Mouse (Mus musculus) cerebellum, adult 8-10 months (tissue): ENCODE results near the gene Zscan22.
"Not testable (repeated sequence)": the region's sequence is repeated elsewhere in the genome, so short reads cannot be mapped to it uniquely, and the experiment has no call there.

Experiments
- DNase-seq: peaks from one replicate; pipeline ENCODE4 v3.0.0; 2022

Zscan22 gene

GRCm38 (mm10) chr7:12897655-12898410, at the start of gene Zscan22:
Gene Zscan22 (plus strand): TSS chr7:12897815.
- DNase-seq: peak; percentile 90

- DNase-seq: no peak
Observed at GRCm38 (mm10) chr7:12874301-12874700, 23.3 kb upstream of the Zscan22 start.

GRCm38 (mm10) chr7:12880036-12880435, 17.6 kb upstream of the Zscan22 start:
- DNase-seq: no peak

- not testable (repeated sequence) for DNase-seq
Observed at GRCm38 (mm10) chr7:12880497-12880896, 17.1 kb upstream of the Zscan22 start.

GRCm38 (mm10) chr7:12880911-12881660, 16.5 kb upstream of the Zscan22 start, which contains the start of gene Zfp128:
Gene Zfp128 (plus strand): TSS chr7:12881177.
- DNase-seq: peak; percentile 94

GRCm38 (mm10) chr7:12886563-12887266, 10.9 kb upstream of the Zscan22 start:
- DNase-seq: no peak

GRCm38 (mm10) chr7:12887585-12887984, 10.0 kb upstream of the Zscan22 start:
- DNase-seq: no peak

- DNase-seq: no peak
Observed at GRCm38 (mm10) chr7:12890928-12891327, 6.7 kb upstream of the Zscan22 start.

GRCm38 (mm10) chr7:12891334-12891733, 6.3 kb upstream of the Zscan22 start:
- no peak for DNase-seq

GRCm38 (mm10) chr7:12901517-12901916, 3.9 kb downstream of the Zscan22 start:
- no peak for DNase-seq

- DNase-seq: no peak
Observed at GRCm38 (mm10) chr7:12903623-12904022, 6.0 kb downstream of the Zscan22 start.

- no peak for DNase-seq
Observed at GRCm38 (mm10) chr7:12905146-12905545, 7.5 kb downstream of the Zscan22 start.

- DNase-seq: peak; percentile 80
Observed at GRCm38 (mm10) chr7:12909498-12909962, 11.9 kb downstream of the Zscan22 start.

- peak; percentile 62 for DNase-seq
Observed at GRCm38 (mm10) chr7:12910181-12910668, 12.6 kb downstream of the Zscan22 start.

- DNase-seq: no peak
Observed at GRCm38 (mm10) chr7:12913556-12913955, 15.9 kb downstream of the Zscan22 start.

GRCm38 (mm10) chr7:12920495-12920894, 22.9 kb downstream of the Zscan22 start:
- not testable (repeated sequence) for DNase-seq

GRCm38 (mm10) chr7:12921318-12921704, 23.7 kb downstream of the Zscan22 start:
- no peak for DNase-seq

- DNase-seq: peak; percentile 98
Observed at GRCm38 (mm10) chr7:12921705-12922465, 24.3 kb downstream of the Zscan22 start, which contains the start of gene Rps5. Gene Rps5 (plus strand): TSS chr7:12922290.

GRCm38 (mm10) chr7:12922729-12923128, 25.1 kb downstream of the Zscan22 start:
- no peak for DNase-seq

- peak; percentile 37 for DNase-seq
Observed at GRCm38 (mm10) chr7:12926316-12926715, 28.7 kb downstream of the Zscan22 start.

GRCm38 (mm10) chr7:12927191-12927680, 29.6 kb downstream of the Zscan22 start, which contains the start of gene Rnf225:
Gene Rnf225 (plus strand): TSS chr7:12927416.
- peak; percentile 40 for DNase-seq
